Comparison of ENCODE assay signal across 8 mouse cellular contexts in the genomic region with DNA sequence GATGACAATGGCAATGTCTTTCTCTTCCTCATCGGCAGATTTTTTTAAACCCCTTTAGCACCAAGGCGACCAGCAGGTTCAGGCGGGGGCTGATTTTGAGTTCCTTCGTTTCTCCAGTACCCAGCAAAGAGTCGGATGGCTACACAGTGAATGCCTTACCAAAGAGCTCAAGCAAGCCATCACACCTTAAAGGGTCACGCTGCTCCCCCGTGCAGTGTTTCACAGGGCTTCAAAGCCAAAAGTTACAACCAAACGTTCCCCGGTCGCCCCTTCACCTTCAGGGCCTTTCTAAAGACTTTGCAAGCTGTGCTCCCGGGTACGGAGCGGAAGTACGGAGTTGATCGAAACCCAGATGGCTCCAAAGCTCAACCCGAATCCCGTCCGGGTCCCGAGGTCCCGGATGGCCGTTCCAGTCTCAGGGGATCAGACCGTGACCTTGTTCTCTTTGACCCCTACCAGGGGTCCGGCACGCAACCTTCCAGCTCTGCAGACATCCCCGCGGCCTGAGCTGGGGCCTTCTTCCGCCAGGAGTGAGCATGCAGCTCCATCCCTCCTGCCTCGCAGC. TPM values are rescaled to one million over a fixed set of nuclear protein-coding genes. Genes with fewer than 3 reads are reported as not detected.
DNase-seq lines count a peak whose midpoint lies in the region; ATAC-seq and TF ChIP-seq lines count a peak whose summit lies in the region.

No protein-coding gene starts in this region.

- H3K27ac ChIP-seq in cerebellum, adult 2 months (ENCODE audit: insufficient read depth, low read length): peak overlapping the region; percentile 95
- H3K27ac ChIP-seq in limb, embryonic 11.5 days (replicated peaks; ENCODE audit: low read depth, low read length): peak overlapping the region; percentile 49
- peak overlapping the region; percentile 96 for H3K27ac ChIP-seq in neural tube, embryonic 15.5 days (replicated peaks)

- H3K27me3 ChIP-seq in cerebellum, adult 2 months (ENCODE audit: control insufficient read depth, insufficient read depth, low read length): no peaks in the 10 kb centered on the region
- no peaks in the 10 kb centered on the region for H3K27me3 ChIP-seq in limb, embryonic 11.5 days (ENCODE audit: control insufficient read depth, insufficient read depth, low read length)
- no peaks in the 10 kb centered on the region for H3K27me3 ChIP-seq in neural tube, embryonic 15.5 days (replicated peaks)

- no peak for TF ChIP-seq POLR2A in cerebellum, adult 2 months (IDR thresholded peaks at IDR 0.05; ENCODE audit: borderline replicate concordance, insufficient read depth, low read length)

- H3K4me1 ChIP-seq in cerebellum, adult 2 months (ENCODE audit: control insufficient read depth, insufficient read depth, low read length): peaks cover 21% of the 10 kb centered on the region
- H3K4me1 ChIP-seq in limb, embryonic 11.5 days (ENCODE audit: control insufficient read depth, insufficient read depth, low read length): peaks cover 11% of the 10 kb centered on the region; the same call in 1 of the 2 replicates
- H3K4me1 ChIP-seq in neural tube, embryonic 15.5 days: peaks cover 47% of the 10 kb centered on the region

- peak overlapping the region; percentile 68 for H3K4me3 ChIP-seq in cerebellum, adult 2 months (replicated peaks; ENCODE audit: insufficient read depth, low read depth, low read length)
- peak overlapping the region; percentile 70 for H3K4me3 ChIP-seq in limb, embryonic 11.5 days (ENCODE audit: low read depth, low read length)
- peak overlapping the region; percentile 63 for H3K4me3 ChIP-seq in neural tube, embryonic 15.5 days (replicated peaks)

- no peak; the same call in 1 of the 2 replicates for ATAC-seq in limb, embryonic 11.5 days (ENCODE audit: insufficient number of reproducible peaks, low FRiP score, low TSS enrichment, low read depth)
- ATAC-seq in neural tube, embryonic 15.5 days (ENCODE audit: low FRiP score): peak; percentile 22; the same call in 1 of the 2 replicates

- no peaks in the 10 kb centered on the region for H3K9me3 ChIP-seq in limb, embryonic 11.5 days (ENCODE audit: control insufficient read depth, low read length)
- H3K9me3 ChIP-seq in neural tube, embryonic 15.5 days (replicated peaks): no peaks in the 10 kb centered on the region

- TF ChIP-seq CTCF in cerebellum, adult 2 months (IDR thresholded peaks at IDR 0.05; ENCODE audit: borderline replicate concordance, insufficient read depth, low read depth, low read length): no peak

- under 1% methylated on average over 28 of the region's 28 CpGs for WGBS in cerebellum, adult 2 months
- under 1% methylated on average over 28 of the region's 28 CpGs for WGBS in limb, embryonic 11.5 days
- WGBS in neural tube, embryonic 15.5 days: under 1% methylated on average over 28 of the region's 28 CpGs

- peak overlapping the region; percentile 77 for H3K4me2 ChIP-seq in limb, embryonic 11.5 days (ENCODE audit: low read depth, severe bottlenecking)
- peak overlapping the region; percentile 73 for H3K4me2 ChIP-seq in neural tube, embryonic 15.5 days

- H3K9ac ChIP-seq in limb, embryonic 11.5 days (ENCODE audit: low read length): peak overlapping the region; percentile 89
- H3K9ac ChIP-seq in neural tube, embryonic 15.5 days (replicated peaks): peak overlapping the region; percentile 99

- no peak for DNase-seq in cerebellum, adult 2 months
- DNase-seq in cerebellum, adult 11 months: no peak
- DNase-seq in thymus, postnatal 0 days (ENCODE audit: low spot score): peak; percentile 61
- DNase-seq in thymus, postnatal 36 days: no peak
- no peak for DNase-seq in limb, embryonic 11.5 days (ENCODE audit: low spot score)
- no peak for DNase-seq in gastrocnemius, adult 18-20 months (ENCODE audit: low spot score)
- no peak for DNase-seq in ovary, postnatal 10 days (ENCODE audit: low spot score)

- peaks cover 2% of the 10 kb centered on the region; the same call in 1 of the 2 replicates for H3K36me3 ChIP-seq in limb, embryonic 11.5 days (ENCODE audit: control insufficient read depth, insufficient read depth, low read length)
- H3K36me3 ChIP-seq in neural tube, embryonic 15.5 days: peaks cover 7% of the 10 kb centered on the region; the same call in 1 of the 2 replicates

RNA-seq across cellular contexts. Expression of a gene that starts 0.5 kb away (rescaled TPM):
- 527 TPM in 2 replicates for polyA plus RNA-seq in cerebellum, adult 2 months (2012; rRNA removed)
- polyA plus RNA-seq in thymus, postnatal 0 days (2015; fragmentation: Nextera tagmentation; extraction: Ambion mirVana): 644 and 686 TPM in 2 replicates
- polyA plus RNA-seq in limb, embryonic 11.5 days (2014; fragmentation: Nextera tagmentation; extraction: Ambion mirVana): 562 and 607 TPM in 2 replicates
- polyA plus RNA-seq in neural tube, embryonic 15.5 days (2015; fragmentation: Nextera tagmentation; extraction: Ambion mirVana): 622 and 639 TPM in 2 replicates
- 100 to 1,000 TPM; 791 to 847 TPM for total RNA-seq in gastrocnemius, adult 18-20 months (2021)

RNA-seq across cellular contexts. Expression of a gene that starts 0.6 kb away (rescaled TPM):
- 14.8 and 16.7 TPM in 2 replicates for polyA plus RNA-seq in cerebellum, adult 2 months (2012; rRNA removed)
- polyA plus RNA-seq in thymus, postnatal 0 days (2015; fragmentation: Nextera tagmentation; extraction: Ambion mirVana): 45.0 and 52.4 TPM in 2 replicates
- polyA plus RNA-seq in limb, embryonic 11.5 days (2014; fragmentation: Nextera tagmentation; extraction: Ambion mirVana): 36.5 and 39.9 TPM in 2 replicates
- 26.9 and 30.7 TPM in 2 replicates for polyA plus RNA-seq in neural tube, embryonic 15.5 days (2015; fragmentation: Nextera tagmentation; extraction: Ambion mirVana)
- total RNA-seq in gastrocnemius, adult 18-20 months (2021): 1 to 10 TPM; 5.9 to 7.2 TPM

RNA-seq across cellular contexts. Expression of a gene that starts 31.4 kb away (rescaled TPM):
- 13.0 and 13.1 TPM in 2 replicates for polyA plus RNA-seq in cerebellum, adult 2 months (2012; rRNA removed)
- 14.0 and 16.0 TPM in 2 replicates for polyA plus RNA-seq in thymus, postnatal 0 days (2015; fragmentation: Nextera tagmentation; extraction: Ambion mirVana)
- 17.3 and 19.0 TPM in 2 replicates for polyA plus RNA-seq in limb, embryonic 11.5 days (2014; fragmentation: Nextera tagmentation; extraction: Ambion mirVana)
- 12.0 and 13.1 TPM in 2 replicates for polyA plus RNA-seq in neural tube, embryonic 15.5 days (2015; fragmentation: Nextera tagmentation; extraction: Ambion mirVana)
- total RNA-seq in gastrocnemius, adult 18-20 months (2021): 10 to 100 TPM in 1 of 2 experiments, 1 to 10 TPM in 1; 9.4 to 10.8 TPM

RNA-seq across cellular contexts. Expression of a gene that starts 51.4 kb away (rescaled TPM):
- 1.9 and 3.3 TPM in 2 replicates for polyA plus RNA-seq in cerebellum, adult 2 months (2012; rRNA removed)
- polyA plus RNA-seq in thymus, postnatal 0 days (2015; fragmentation: Nextera tagmentation; extraction: Ambion mirVana): 0.12 and 0.14 TPM in 2 replicates
- polyA plus RNA-seq in limb, embryonic 11.5 days (2014; fragmentation: Nextera tagmentation; extraction: Ambion mirVana): 0.36 TPM in 1 of 2 replicates, not detected in the other
- 1.2 and 2.6 TPM in 2 replicates for polyA plus RNA-seq in neural tube, embryonic 15.5 days (2015; fragmentation: Nextera tagmentation; extraction: Ambion mirVana)
- 1 to 10 TPM in 1 of 2 experiments, under 1 TPM in 1; 0.23 to 1.1 TPM for total RNA-seq in gastrocnemius, adult 18-20 months (2021)
